Mouse (Mus musculus) B cell, adult 67 days (primary cell): ENCODE data around the gene Rnase12. TPM values are rescaled to one million over a fixed set of nuclear protein-coding genes. Genes with fewer than 3 reads are reported as not detected.

Experiments used
- total RNA-seq, 2 experiments: library from RNA; stranded (reverse); gene quantifications; 4 replicates each; pipeline ENCODE4 v1.2.4; 2023

Gene Rnase12
- total RNA-seq, result 1 to 10 TPM; 1.5 to 1.8 TPM

DNA sequence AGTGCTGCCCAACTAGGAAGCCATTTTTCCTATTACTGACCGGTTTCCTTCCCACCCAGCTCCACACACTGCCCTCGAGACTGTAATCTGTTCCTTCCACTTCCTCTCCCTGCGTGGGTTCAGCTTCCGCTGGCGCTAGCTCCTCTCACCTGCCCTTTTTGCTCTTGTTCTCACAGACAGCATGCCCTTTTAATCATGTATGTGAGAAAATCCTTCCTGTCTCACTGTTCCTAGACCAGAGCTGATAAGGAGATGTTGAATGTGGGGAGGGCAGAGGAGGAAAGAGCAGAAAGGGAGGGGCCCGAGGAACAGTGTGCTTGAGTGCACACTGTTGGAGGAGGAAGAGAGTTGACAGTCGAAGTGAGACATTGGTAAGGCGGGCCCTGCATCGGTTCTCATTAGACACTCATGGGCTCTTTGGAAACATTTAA, at the start of gene Rnase12:
Rnase12 (minus strand) TSS at position 261 of the 431 bp plus-strand sequence.

DNA sequence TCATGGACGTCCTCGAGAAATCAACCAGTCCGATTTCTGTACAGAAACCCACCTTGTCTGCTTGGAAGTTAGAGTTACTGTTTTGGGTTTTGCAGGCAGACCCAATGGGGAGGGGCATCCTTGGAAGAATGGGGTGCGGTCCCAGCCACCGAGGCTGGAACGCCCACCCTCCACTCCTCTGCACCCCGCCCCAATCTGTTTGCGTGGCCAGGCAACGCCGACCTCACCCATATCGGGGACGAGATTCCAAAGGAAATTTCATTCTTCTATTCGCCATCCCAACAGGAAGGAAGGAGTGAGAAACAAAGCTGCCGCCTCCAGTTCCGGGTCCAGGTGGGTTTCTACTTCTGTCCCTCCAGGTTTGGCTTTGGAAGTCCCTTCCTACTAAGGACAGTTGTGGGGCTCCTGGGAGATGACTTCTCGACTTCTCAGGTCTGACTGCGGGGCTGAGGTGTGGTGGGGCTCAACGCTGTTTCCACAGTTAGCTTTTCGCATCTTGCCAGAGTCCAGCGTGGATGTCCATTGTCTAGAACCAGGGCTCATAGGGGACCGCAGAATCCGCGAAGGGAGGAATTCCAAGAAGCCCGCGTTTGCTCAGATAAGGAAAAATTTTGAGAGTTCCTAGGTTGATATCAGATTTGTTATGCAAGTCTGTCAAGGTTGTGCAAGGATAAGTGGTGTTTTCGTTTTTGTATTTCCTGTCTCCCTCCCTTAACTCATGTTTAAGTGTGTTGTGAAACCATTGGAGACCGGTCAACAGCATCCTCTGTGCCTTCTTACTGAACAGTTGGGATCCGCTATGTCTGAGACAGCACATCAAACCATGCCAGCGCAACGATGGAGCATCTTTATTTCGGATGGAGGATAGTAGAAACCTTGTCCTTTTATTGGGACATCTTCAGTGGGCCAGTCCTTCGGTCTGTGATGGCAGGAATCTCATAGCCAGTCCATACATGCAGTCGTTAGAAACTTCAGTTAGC, 33.8 kb upstream of the Rnase12 start, which contains the start of the genes Rnase4 and Ang:
Rnase4 (plus strand) TSS at position 157 of the 980 bp plus-strand sequence.
Ang (plus strand) TSS at position 230 of the 980 bp plus-strand sequence.

DNA sequence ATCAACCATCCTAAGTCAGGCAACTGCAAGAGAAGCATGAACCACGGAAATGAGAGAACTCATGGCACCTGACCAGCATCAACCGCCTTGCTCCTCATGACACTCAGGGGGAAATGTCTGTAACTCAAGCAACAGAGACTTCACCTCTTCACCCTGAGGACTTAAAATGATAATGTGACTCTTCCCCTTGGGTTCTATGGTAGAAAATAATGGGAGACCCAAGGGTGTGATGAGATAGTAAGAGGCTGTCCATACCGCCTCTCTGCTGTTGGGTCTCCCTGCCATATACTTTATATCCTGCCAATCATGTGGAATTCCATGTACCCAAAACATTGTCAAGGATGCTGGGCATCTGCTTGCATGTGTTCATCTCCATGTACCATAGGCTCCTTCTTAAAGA, 16.9 kb upstream of the Rnase12 start, which contains the start of gene Olfr750:
Olfr750 (minus strand) TSS at position 101 of the 400 bp plus-strand sequence.

DNA sequence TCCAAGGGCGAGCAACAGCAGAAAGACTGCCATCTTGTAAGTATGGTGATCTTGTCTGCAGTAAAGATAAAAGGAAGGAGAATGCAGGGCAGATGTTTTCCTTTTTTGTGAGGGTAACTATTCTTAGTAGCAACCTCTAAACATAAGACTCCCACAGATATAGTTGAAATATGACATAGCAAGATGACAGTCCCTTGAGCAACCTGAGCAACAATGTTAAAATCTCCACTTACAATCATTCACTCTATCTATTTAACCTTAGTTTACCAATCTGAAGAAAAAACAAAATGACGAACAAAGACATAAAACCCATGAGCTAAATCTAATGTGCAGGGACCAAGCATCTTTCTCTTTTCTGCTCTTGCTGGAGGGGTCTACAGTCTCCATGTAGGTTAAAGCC, 7.4 kb downstream of the Rnase12 start, which contains the start of gene Rnase11:
Rnase11 (minus strand) TSS at position 101 of the 400 bp plus-strand sequence.

DNA sequence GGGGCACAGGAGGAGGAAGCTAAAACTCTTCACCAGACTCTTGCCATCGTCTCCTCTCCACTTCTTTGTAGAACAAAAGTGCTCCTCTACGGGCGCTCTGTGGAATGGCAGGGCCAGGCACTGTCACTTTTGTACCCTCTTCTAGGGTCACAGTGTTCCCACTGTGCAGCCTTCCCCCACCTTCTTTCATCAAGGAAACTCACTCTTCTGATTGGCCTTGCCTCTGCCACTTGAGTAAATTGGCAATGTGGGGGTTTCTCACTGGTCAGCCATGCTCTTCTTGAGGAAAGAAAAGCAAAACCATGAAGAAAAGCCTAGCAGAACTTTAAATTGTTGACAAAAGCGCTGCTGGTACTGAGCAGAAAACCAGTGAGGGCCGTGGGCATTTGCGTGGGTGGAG, 15.7 kb downstream of the Rnase12 start, which contains the start of gene Rnase9:
Rnase9 (minus strand) TSS at position 101 of the 400 bp plus-strand sequence.

DNA sequence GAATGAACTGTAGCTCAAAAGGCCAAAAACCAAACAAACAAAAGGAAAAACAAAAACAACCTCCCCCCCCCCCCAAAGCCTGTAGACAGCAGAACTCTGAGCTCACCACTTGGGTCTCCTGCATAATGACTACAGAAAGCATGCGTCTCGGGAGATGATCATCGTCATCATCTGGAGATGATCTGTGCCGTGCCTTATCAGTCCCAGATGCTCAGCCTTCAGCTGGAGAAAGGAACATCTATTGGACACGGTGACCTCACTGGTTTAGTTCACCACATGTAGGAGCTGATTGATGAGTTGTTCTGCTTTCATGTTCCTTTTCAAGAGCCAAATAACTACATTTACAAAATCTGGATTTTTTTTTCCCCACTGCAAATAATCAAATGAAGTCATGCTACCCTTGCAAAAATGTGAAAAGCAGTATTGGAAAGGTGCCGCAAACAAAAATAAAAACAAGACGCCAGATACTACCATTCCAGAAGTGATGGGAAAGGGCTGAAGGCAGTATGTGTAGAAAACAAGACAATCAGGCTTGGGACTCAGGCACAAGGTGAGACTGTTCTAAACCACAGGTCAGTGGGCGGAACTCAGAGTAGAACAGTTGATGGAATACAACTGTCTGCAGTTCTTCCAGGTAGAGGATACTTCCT, 50.2 kb downstream of the Rnase12 start, which contains the start of gene Rnase10:
Rnase10 (plus strand) TSS at position 600 of the 650 bp plus-strand sequence.

Other genes with a start within 250 kb of the Rnase12 start
- not detected for gene Ccnb1ip1, start 249.9 kb downstream of the Rnase12 start, total RNA-seq
- gene Parp2, start 249.8 kb downstream of the Rnase12 start, total RNA-seq, result 10 to 100 TPM; 51.5 to 70.1 TPM
- gene Tep1, start 187.1 kb downstream of the Rnase12 start, total RNA-seq, result 10 to 100 TPM; 51.1 to 62.5 TPM
- gene Klhl33, start 160.2 kb downstream of the Rnase12 start, total RNA-seq, result not detected
- 10 to 100 TPM; 49.9 to 57.8 TPM for gene Osgep, start 132.8 kb downstream of the Rnase12 start, total RNA-seq
- 10 to 100 TPM; 45.1 to 50.3 TPM for gene Apex1, start 132.7 kb downstream of the Rnase12 start, total RNA-seq
- 100 to 1,000 TPM; 183 to 202 TPM for gene Pip4p1, start 126.8 kb downstream of the Rnase12 start, total RNA-seq
- gene Pnp, start 126.6 kb downstream of the Rnase12 start, total RNA-seq, result 10 to 100 TPM; 29.7 to 39.1 TPM
- gene Gm49342, start 113.1 kb downstream of the Rnase12 start, total RNA-seq, result 10 to 100 TPM; 25.6 to 26.2 TPM
- 1 to 10 TPM; 1.2 to 1.9 TPM for gene Pnp2, start 101.7 kb downstream of the Rnase12 start, total RNA-seq
- gene Rnase10, start 49.9 kb downstream of the Rnase12 start, total RNA-seq, result not detected
- gene Rnase9, start 15.8 kb downstream of the Rnase12 start, total RNA-seq, result not detected
- not detected for gene Rnase11, start 7.5 kb downstream of the Rnase12 start, total RNA-seq
- gene Olfr750, start 16.8 kb upstream of the Rnase12 start, total RNA-seq, result not detected
- under 1 TPM; 0.49 to 0.65 TPM for gene Rnase4, start 33.4 kb upstream of the Rnase12 start, total RNA-seq
- gene Ang, start 33.5 kb upstream of the Rnase12 start, total RNA-seq, result under 1 TPM in 1 of 2 experiments, not detected in 1; 0.83 TPM
- not detected for gene Eddm3b, start 56.8 kb upstream of the Rnase12 start, total RNA-seq
- 100 to 1,000 TPM; 134 to 155 TPM for gene Rnase6, start 66.2 kb upstream of the Rnase12 start, total RNA-seq
- not detected for gene Rnase1, start 89.1 kb upstream of the Rnase12 start, total RNA-seq
- not detected for gene Rnase2b, start 104.6 kb upstream of the Rnase12 start, total RNA-seq
- gene Ang2, start 141.5 kb upstream of the Rnase12 start, total RNA-seq, result not detected
- not detected for gene Ear14, start 145.7 kb upstream of the Rnase12 start, total RNA-seq
- gene Rnase2a, start 198.5 kb upstream of the Rnase12 start, total RNA-seq, result not detected